Mouse (Mus musculus) C2C12 (cell line): ENCODE results near the gene Slc39a8.

Experiments
- CTCF ChIP-seq: IDR thresholded peaks from one replicate; pipeline ENCODE4 v1.5.1; 2011; ENCODE audit not compliant: control insufficient read depth, insufficient read depth, insufficient read length
- MAX ChIP-seq: IDR thresholded peaks from one replicate; pipeline ENCODE4 v1.6.1; 2011; ENCODE audit warnings: mild to moderate bottlenecking, control low read depth
- MYOG ChIP-seq: IDR thresholded peaks from one replicate; pipeline ENCODE4 v1.6.1; 2011; ENCODE audit not compliant: control insufficient read depth, insufficient read length; ENCODE audit errors: extremely low read depth
- USF1 ChIP-seq: IDR thresholded peaks from one replicate; pipeline ENCODE4 v1.6.1; 2011; ENCODE audit warnings: low read depth, mild to moderate bottlenecking, control low read depth, moderate library complexity

DNA sequence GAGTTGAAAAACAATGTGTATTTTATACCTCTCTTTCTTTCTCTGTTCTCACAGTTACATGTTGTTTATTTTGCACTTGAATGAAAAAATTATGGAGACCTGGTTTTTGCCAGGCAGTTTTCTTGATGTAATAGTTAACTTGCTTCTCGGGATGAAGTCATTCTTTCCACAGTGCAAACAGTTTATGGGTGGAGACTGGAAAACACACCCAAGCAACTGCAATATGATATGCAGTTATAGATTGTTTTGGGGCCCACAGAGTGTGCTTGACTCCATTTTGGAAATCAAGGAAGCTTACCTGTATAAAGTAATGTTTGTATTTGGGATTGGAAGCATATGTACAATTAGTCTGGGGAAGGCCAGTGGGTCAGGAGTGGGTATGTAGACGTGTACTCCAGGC is 112.4 kb downstream of the Slc39a8 start:
- no peak for TF ChIP-seq MYOG
- no peak for TF ChIP-seq CTCF
- no peak for TF ChIP-seq MAX
- no peak for TF ChIP-seq USF1
